Mouse (Mus musculus) CH12.LX (cell line): ENCODE data around the gene Hist1h3b.

Source experiments
- CTCF ChIP-seq, 2 experiments: IDR thresholded peaks in 1 of 2; conservative IDR thresholded peaks in 1 of 2; 2 replicates each; pipeline ENCODE4 v1.5.1; 2011 to 2012; ENCODE audit warnings: low read depth in 2 of 2, low read length in 2 of 2, improper control_type of control experiment in 1 of 2, inconsistent platforms in 1 of 2, mild to moderate bottlenecking in 1 of 2, moderate library complexity in 1 of 2
- ELF1 ChIP-seq: IDR thresholded peaks from 2 replicates; pipeline ENCODE4 v1.6.1; 2014; ENCODE audit warnings: low read depth, mild to moderate bottlenecking, inconsistent platforms, low read length, improper control_type of control experiment
- HCFC1 ChIP-seq: IDR thresholded peaks from 2 replicates; pipeline ENCODE4 v1.6.1; 2012; ENCODE audit warnings: low read depth, mild to moderate bottlenecking, inconsistent platforms, low read length, improper control_type of control experiment
- KAT2A ChIP-seq: IDR thresholded peaks from 2 replicates; pipeline ENCODE4 v1.6.1; 2012; ENCODE audit warnings: low read length, improper control_type of control experiment, inconsistent platforms; ENCODE audit not compliant: insufficient replicate concordance
- MAFK ChIP-seq: IDR thresholded peaks from 2 replicates; pipeline ENCODE4 v1.6.1; 2011; ENCODE audit warnings: low read length, improper control_type of control experiment; ENCODE audit not compliant: insufficient replicate concordance
- POLR2A ChIP-seq: IDR thresholded peaks from 2 replicates; pipeline ENCODE4 v1.6.1; 2011; ENCODE audit warnings: low read depth, mild to moderate bottlenecking, improper control_type of control experiment, low read length
- RAD21 ChIP-seq: IDR thresholded peaks from 2 replicates; pipeline ENCODE4 v1.6.1; 2011; ENCODE audit warnings: low read depth, mild to moderate bottlenecking, low read length, improper control_type of control experiment, moderate library complexity
- TCF12 ChIP-seq: IDR thresholded peaks from 2 replicates; pipeline ENCODE4 v1.6.1; 2014; ENCODE audit warnings: low read depth, mild to moderate bottlenecking, inconsistent platforms, low read length, improper control_type of control experiment
- ZKSCAN1 ChIP-seq: IDR thresholded peaks from 2 replicates; pipeline ENCODE4 v1.6.1; 2012; ENCODE audit warnings: low read depth, inconsistent platforms, low read length, improper control_type of control experiment, borderline replicate concordance
- ZMIZ1 ChIP-seq: IDR thresholded peaks from 2 replicates; pipeline ENCODE4 v1.6.1; 2012; ENCODE audit warnings: low read depth, mild to moderate bottlenecking, inconsistent platforms, low read length, improper control_type of control experiment

DNA sequence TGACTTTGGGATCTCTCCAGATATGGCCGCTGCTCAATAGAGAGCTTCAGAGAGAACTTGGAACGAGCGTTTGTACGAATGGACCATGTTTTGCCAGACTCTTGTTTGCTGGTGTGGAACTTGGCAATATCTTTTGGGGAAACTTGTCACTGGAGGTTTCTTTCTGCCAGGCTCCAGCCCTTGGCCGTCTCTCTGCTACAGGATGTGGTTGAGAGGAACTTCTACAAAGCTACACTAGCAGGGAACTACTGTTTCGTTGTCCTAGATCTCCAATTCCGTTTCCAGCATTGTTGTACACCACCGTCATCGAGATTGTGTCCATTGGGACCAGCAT is 22.9 kb upstream of the Hist1h3b start:
- no peak for TF ChIP-seq POLR2A
- TF ChIP-seq CTCF (conservative IDR thresholded peaks at IDR 0.05 in 1 of 2, IDR thresholded peaks at IDR 0.05 in 1 of 2; ENCODE audit: low read depth in 2 of 2, low read length in 2 of 2), result no peak
- no peak for TF ChIP-seq TCF12
- no peak for TF ChIP-seq RAD21
- TF ChIP-seq MAFK, result no peak
- no peak for TF ChIP-seq HCFC1
- no peak for TF ChIP-seq ELF1
- no peak for TF ChIP-seq KAT2A
- TF ChIP-seq ZKSCAN1, result no peak
- TF ChIP-seq ZMIZ1, result no peak
